In genomic region chr17:45772096-45772495, GRCm38 (mm10) we compare ENCODE assay signal across 19 mouse cellular contexts. TPM values are rescaled to one million over a fixed set of nuclear protein-coding genes. Genes with fewer than 3 reads are reported as not detected.
"Had no signal": no experiment of that assay in that cellular context is flagged by ENCODE, and none has a peak within 500 bp of the region (broad histone marks: within the 10 kb centered on the region; RNA-seq: fewer than 3 reads in every experiment).

No protein-coding gene starts in this region.

- ATAC-seq: midbrain, embryonic 16.5 days had no signal

- DNase-seq: kidney, postnatal 36 days; left cerebral cortex, postnatal 4 days; lung, embryonic 14.5 days; lung, postnatal 10 days; right cerebral cortex, postnatal 14 days; thymus, postnatal 4 days had no signal

- H3K27ac ChIP-seq: kidney, postnatal 0 days; layer of hippocampus, adult 2 months; macrophage had no signal

- H3K4me3 ChIP-seq: layer of hippocampus, adult 2 months had no signal

- H3K9ac ChIP-seq: lung, embryonic 14.5 days had no signal

- H3K4me2 ChIP-seq: liver, embryonic 11.5 days; lung, embryonic 14.5 days; midbrain, embryonic 11.5 days had no signal

RNA-seq across cellular contexts. Expression of gene 1600014C23Rik, which starts 38.5 kb away (rescaled TPM):
- total RNA-seq: layer of hippocampus, adult 2 months; layer of hippocampus, postnatal 10 days; left cerebral cortex, adult 18-20 months; left cerebral cortex, postnatal 10 days; left cerebral cortex, postnatal 4 days had no signal
- polyA plus RNA-seq: liver, embryonic 11.5 days; liver, embryonic 16.5 days; lung, embryonic 14.5 days; macrophage; midbrain, embryonic 16.5 days; neural tube, embryonic 14.5 days; stomach, embryonic 16.5 days; thymus, postnatal 0 days had no signal
